Mouse (Mus musculus): ENCODE results near the gene Cisd2. TPM values are rescaled to one million over a fixed set of nuclear protein-coding genes. Genes with fewer than 3 reads are reported as not detected.

The Cisd2 gene
- total RNA-seq (2023) = 54.0 TPM

DNA sequence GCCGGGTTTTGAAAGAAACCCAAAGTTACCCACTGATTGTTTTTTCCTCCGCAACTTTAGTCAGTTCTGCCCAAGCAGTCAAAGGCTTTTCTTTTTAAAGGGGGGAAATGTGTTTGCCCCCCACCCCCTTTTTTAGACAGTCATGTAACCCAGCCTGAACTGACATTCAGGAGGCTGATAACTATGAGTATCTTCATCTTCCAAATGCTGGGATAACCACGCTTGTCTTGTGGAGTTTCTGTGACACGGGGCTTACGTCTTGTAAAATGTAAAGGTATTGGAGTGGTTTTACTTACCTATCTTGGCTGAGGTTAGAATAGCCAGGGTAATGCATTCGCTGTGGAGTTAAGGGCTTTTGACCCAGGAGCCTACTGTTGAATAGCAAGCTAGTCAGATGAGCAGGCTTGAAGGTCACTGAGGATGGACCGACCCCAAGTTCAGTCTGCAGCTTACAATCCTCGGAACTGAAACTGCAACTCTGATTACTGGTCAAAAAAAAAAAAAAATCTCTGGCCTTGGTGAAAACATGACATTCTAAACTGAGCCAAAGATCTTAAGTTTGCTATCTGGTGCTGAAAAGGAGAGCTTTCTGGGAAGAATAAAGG, at the start of gene Cisd2:
Cisd2 (minus strand) TSS at position 318 of the 605 bp plus-strand sequence.

DNA sequence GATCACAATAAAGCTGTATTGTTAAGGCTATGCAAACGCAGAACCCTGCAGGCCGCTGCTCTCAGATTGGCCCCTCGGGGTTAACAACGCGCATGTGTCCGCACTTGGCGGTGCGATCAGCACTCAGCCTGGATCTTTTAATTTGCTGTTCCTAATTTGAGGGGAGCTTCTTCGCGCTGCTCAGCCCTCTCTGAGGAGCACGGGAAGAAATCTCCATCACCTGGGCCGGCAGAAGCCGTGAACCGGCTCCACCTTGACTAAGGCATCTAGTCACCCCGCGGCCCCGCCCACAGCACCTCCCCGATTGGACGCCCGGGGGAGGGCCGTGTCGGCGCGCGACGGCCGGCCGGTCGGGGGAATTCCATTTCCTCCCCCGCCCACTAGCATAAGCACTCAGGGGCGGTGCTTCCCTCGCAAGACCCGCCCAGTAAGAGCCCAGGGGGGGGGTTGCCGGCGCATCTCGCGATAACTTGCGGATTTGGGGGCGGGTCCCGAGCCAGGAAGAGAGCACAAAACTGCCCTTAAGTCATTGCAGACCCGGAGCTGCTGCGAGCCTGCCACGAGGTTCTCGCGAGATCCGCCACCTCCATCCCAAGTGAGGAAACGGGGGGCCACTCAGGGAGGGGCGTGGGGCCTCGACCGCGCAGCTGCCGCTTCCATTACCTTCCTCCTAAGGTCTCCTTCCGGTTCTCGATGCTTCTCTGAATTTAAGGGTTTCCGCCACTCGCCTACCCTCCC, 14.2 kb upstream of the Cisd2 start, which contains the start of gene Ube2d3:
Ube2d3 (plus strand) TSS at position 392 of the 738 bp plus-strand sequence.

Other genes with a start within 250 kb of the Cisd2 start
- gene Cenpe, start 211.4 kb downstream of the Cisd2 start, total RNA-seq (2023) = 0.92 TPM
- gene Bdh2, start 142.7 kb downstream of the Cisd2 start, total RNA-seq (2023) = not detected
- gene Slc9b2, start 116.2 kb downstream of the Cisd2 start, total RNA-seq (2023) = 0.71 TPM
- gene Slc9b1, start 75.9 kb downstream of the Cisd2 start, total RNA-seq (2023) = not detected
- 514 TPM for gene Ube2d3, start 14.2 kb upstream of the Cisd2 start, total RNA-seq (2023)
- gene Manba, start 61.7 kb upstream of the Cisd2 start, total RNA-seq (2023) = 18.7 TPM